23 mouse cellular contexts compared by ENCODE assay signal in the genomic region with DNA sequence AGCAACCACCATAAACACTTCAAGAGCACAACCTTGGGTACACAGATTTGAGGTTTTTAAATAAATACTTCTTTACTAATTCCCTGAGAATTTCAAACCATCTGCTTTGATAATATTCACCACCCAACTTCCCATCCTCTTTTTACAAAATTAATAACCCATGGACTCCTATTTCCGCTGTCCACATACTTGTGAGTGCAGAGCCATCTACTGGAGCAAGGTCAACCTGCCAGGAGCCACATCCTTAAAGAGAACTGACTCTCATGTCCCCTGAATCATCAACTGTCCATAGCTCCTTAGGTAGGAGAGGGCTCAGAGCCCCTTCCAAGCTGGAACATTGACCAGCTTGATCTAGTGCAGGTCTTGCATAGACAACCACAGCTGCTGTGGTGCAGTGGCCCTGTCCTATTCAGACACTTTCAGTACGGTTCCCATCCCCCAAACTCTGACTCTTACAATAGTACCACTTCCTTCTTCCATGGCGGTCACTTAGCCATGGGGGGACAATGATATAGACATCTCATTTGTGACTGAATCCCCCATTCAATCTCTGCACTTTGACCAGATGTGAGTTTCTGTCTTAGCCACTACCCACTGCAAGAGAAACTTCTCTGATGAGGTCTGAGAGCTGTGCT. TPM values are rescaled to one million over a fixed set of nuclear protein-coding genes. Genes with fewer than 3 reads are reported as not detected.
"Had no signal": no experiment of that assay in that cellular context is flagged by ENCODE, and none has a peak within 500 bp of the region (broad histone marks: within the 10 kb centered on the region; RNA-seq: fewer than 3 reads in every experiment).

No protein-coding gene starts in this region.

- DNase-seq: kidney, adult 18-20 months; kidney, postnatal 25 days; left cerebral cortex, postnatal 4 days; liver, embryonic 13.5 days; lung, adult 18-20 months; lung, postnatal 36 days; midbrain, embryonic 14.5 days; right cerebral cortex, adult 18-20 months; thymus, postnatal 14 days had no signal

- ATAC-seq: intestine, embryonic 15.5 days had no signal

RNA-seq across cellular contexts. Expression of a gene that starts 9.2 kb away (rescaled TPM):
- polyA plus RNA-seq: midbrain, embryonic 14.5 days; myocyte; neural tube, embryonic 11.5 days; neural tube, embryonic 15.5 days had no signal

RNA-seq across cellular contexts. Expression of a gene that starts 13.1 kb away (rescaled TPM):
- total RNA-seq: layer of hippocampus, adult 18-20 months; layer of hippocampus, postnatal 10 days; left cerebral cortex, adult 18-20 months; left cerebral cortex, postnatal 10 days; left cerebral cortex, postnatal 4 days; megakaryocyte, adult 5-6 weeks had no signal
- polyA plus RNA-seq: kidney, embryonic 14.5 days; limb, embryonic 13.5 days; liver, embryonic 13.5 days; lung, embryonic 16.5 days; midbrain, embryonic 10.5 days; midbrain, embryonic 14.5 days; myocyte; neural tube, embryonic 11.5 days; neural tube, embryonic 15.5 days had no signal

RNA-seq across cellular contexts. Expression of a gene that starts 34.8 kb away (rescaled TPM):
- polyA plus RNA-seq: myocyte had no signal

RNA-seq across cellular contexts. Expression of a gene that starts 38.3 kb away (rescaled TPM):
- total RNA-seq: layer of hippocampus, adult 18-20 months; layer of hippocampus, postnatal 10 days; left cerebral cortex, adult 18-20 months; left cerebral cortex, postnatal 10 days; left cerebral cortex, postnatal 4 days had no signal
- polyA plus RNA-seq: intestine, embryonic 15.5 days; limb, embryonic 13.5 days; liver, embryonic 13.5 days; midbrain, embryonic 10.5 days; midbrain, embryonic 14.5 days; myocyte; neural tube, embryonic 11.5 days; stomach, embryonic 16.5 days had no signal

RNA-seq across cellular contexts. Expression of a gene that starts 58.1 kb away (rescaled TPM):
- polyA plus RNA-seq: myocyte had no signal
